Mouse (Mus musculus) liver, embryonic 14.5 days (tissue): ENCODE measurements at regions not wholly inside any gene's neighbourhood (a gene's known extent, or its start where the extent isn't known, plus 50 kb on each side); places are given as distances from the start of the nearest gene placed in this dataset.

Experiments
- ATAC-seq: fragments of 200-750 bp; cut with Nextera tagmentation; 2 replicates; pipeline ENCODE4 v1.8.0; 2017; ENCODE audit warnings: moderate number of reproducible peaks, mild to moderate bottlenecking, moderate library complexity; ENCODE audit not compliant: insufficient read depth
- DNase-seq, 3 experiments: peaks; one replicate each; pipeline ENCODE4 v3.0.0-alpha.2; 2012 to 2013; ENCODE audit warnings: low read depth in 3 of 3, low spot score in 3 of 3
- H3K27ac ChIP-seq: fragments of 300-500 bp; sonication (generic); 2 replicates; pipeline ENCODE4 v1.5.1; 2014; ENCODE audit warnings: moderate library complexity, mild to moderate bottlenecking, control low read depth, inconsistent platforms
- H3K27me3 ChIP-seq: fragments of 300-500 bp; sonication (generic); 2 replicates; pipeline ENCODE4 v1.6.1; 2014; ENCODE audit warnings: mild to moderate bottlenecking, low read length, moderate library complexity; ENCODE audit not compliant: control insufficient read depth, insufficient read depth
- H3K36me3 ChIP-seq: fragments of 300-500 bp; sonication (generic); replicated peaks from 2 replicates; pipeline ENCODE4 v1.6.1; 2014; ENCODE audit warnings: low read depth; ENCODE audit not compliant: control insufficient read depth, insufficient read depth
- H3K4me1 ChIP-seq, 2 experiments: fragments of 200-500 bp in 1 of 2; fragments of 300-500 bp in 1 of 2; sonication (generic) in 1 of 2; replicated peaks; 2 replicates each; pipeline ENCODE4 v1.6.1; 2012 to 2014; ENCODE audit warnings: antibody characterized with exemption in 1 of 2, inconsistent platforms in 1 of 2, low read length in 1 of 2; ENCODE audit not compliant: control insufficient read depth in 2 of 2, insufficient read depth in 2 of 2
- H3K4me2 ChIP-seq: fragments of 300-500 bp; sonication (generic); 2 replicates; pipeline ENCODE4 v1.6.1; 2014; ENCODE audit warnings: low read depth, mild to moderate bottlenecking, control low read depth, moderate library complexity
- H3K4me3 ChIP-seq, 2 experiments: fragments of 200-500 bp in 1 of 2; fragments of 300-500 bp in 1 of 2; sonication (generic) in 1 of 2; 2 replicates each; pipeline ENCODE4 v1.5.1; 2012 to 2014; ENCODE audit warnings: low read depth in 2 of 2, low read length in 2 of 2, mild to moderate bottlenecking in 2 of 2, control low read depth in 1 of 2, inconsistent platforms in 1 of 2, moderate library complexity in 1 of 2; ENCODE audit not compliant: insufficient read depth in 1 of 2
- H3K9ac ChIP-seq: fragments of 300-500 bp; sonication (generic); replicated peaks from 2 replicates; pipeline ENCODE4 v1.6.1; 2014; ENCODE audit warnings: mild to moderate bottlenecking, control low read depth, moderate library complexity
- H3K9me3 ChIP-seq: fragments of 300-500 bp; sonication (generic); 2 replicates; pipeline ENCODE4 v1.6.1; 2016; ENCODE audit warnings: low read length, mixed read lengths; ENCODE audit not compliant: control insufficient read depth
- CTCF ChIP-seq: IDR thresholded peaks from 2 replicates; pipeline ENCODE4 v1.5.1; 2016; ENCODE audit warnings: antibody characterized with exemption, low read depth, control low read depth
- EP300 ChIP-seq: IDR thresholded peaks from 2 replicates; pipeline ENCODE4 v1.6.1; 2016; ENCODE audit warnings: antibody characterized with exemption, low read depth
- WGBS: fragments of 180-500 bp; shearing (Covaris S2); extraction: QIAGEN DNeasy Blood & Tissue Kit; methylation state at CpG from one replicate; pipeline ENCODE4 v1.1.7; 2014; ENCODE audit not compliant: insufficient replicate concordance; 5-methylcytosine and 5-hydroxymethylcytosine counted together

DNA sequence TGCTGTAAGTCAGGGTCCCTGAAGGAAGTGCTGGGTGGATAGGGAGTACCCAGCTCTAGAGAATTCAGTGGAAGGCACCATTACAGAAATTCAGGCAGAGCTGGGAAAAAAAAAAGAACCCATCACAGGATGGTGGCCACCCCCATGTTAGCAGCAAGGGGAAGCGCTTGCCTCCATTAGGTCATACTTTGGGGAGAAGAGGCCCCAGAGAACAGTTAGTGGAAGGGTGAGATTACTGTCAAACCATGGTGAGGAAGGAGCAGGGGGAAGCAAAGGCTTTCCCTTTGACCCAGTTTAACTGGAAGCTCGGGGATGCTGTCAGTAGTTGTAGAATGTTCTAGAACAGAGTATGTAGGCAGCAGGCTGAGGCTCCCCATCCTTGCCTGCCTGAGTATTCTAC, 148.8 kb upstream of the Mrps10 start:
- no peaks in the 10 kb centered on the region for H3K27me3 ChIP-seq
- no peak overlapping the region for H3K27ac ChIP-seq
- H3K9me3 ChIP-seq, result no peaks in the 10 kb centered on the region
- H3K4me1 ChIP-seq, result no peaks in the 10 kb centered on the region
- WGBS, result 49% methylated on average over 2 of the region's 2 CpGs
- no peak for TF ChIP-seq EP300
- no peak for TF ChIP-seq CTCF
- H3K4me3 ChIP-seq, result no peak overlapping the region
- no peak overlapping the region for H3K4me2 ChIP-seq
- no peaks in the 10 kb centered on the region for H3K36me3 ChIP-seq
- ATAC-seq, result no peak
- DNase-seq, result no peak
- H3K9ac ChIP-seq, result no peak overlapping the region

DNA sequence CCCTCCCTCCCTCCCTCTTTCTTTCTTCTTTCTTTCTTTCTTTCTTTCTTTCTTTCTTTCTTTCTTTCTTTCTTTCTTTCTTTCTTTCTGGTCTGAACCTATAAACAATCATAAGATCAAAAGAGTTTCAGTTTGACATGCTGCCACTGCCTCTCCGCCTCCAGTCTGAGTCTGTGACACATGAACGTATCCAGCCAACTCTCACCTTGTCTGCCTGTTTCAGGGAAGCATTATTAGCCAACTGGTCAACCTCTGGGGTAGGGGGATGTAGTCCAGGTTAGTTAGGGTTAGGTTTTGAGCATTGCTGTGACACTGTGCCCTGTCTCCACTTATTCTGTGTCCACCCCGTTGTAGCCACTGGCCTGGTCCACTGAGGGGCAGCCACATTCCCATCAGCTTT, 152.2 kb upstream of the Mrps10 start:
- H3K36me3 ChIP-seq, result no peaks in the 10 kb centered on the region
- 72% methylated on average over 3 of the region's 3 CpGs for WGBS
- no peak overlapping the region for H3K9ac ChIP-seq
- no peak for DNase-seq
- no peak for ATAC-seq
- no peaks in the 10 kb centered on the region for H3K27me3 ChIP-seq
- no peaks in the 10 kb centered on the region for H3K9me3 ChIP-seq
- no peak overlapping the region for H3K27ac ChIP-seq
- H3K4me1 ChIP-seq, result no peaks in the 10 kb centered on the region
- TF ChIP-seq EP300 (no peak), CTCF (no peak)
- no peak overlapping the region for H3K4me2 ChIP-seq
- H3K4me3 ChIP-seq, result no peak overlapping the region

DNA sequence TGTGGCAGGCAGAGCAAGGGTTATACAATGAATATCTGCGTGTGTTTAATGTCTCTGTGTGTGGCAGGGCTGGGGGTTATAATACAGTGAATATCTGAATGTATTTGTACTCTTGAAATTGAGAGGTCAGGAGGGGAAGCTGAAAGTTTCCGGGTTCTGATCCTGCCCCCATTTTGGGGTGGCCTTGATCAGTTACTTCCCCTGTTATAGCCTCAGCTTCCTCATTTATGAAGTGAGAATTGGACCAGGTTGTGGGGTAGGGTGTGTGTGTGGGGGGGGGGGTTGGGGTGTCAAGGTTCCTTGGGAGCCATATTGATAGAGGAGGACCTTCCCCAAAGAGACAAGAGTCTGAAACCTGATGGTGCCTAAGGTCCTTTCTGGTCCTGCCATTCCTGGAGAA, 152.8 kb upstream of the Mrps10 start:
- ATAC-seq, result no peak
- Histone ChIP-seq H3K4me3 (no peak overlapping the region), H3K27ac (no peak overlapping the region), H3K9ac (no peak overlapping the region), H3K9me3 (no peaks in the 10 kb centered on the region), H3K27me3 (no peaks in the 10 kb centered on the region), H3K4me2 (no peak overlapping the region), H3K36me3 (no peaks in the 10 kb centered on the region), H3K4me1 (no peaks in the 10 kb centered on the region)
- TF ChIP-seq EP300 (no peak), CTCF (no peak)
- no peak for DNase-seq
- 42% methylated on average over 2 of the region's 2 CpGs for WGBS

DNA sequence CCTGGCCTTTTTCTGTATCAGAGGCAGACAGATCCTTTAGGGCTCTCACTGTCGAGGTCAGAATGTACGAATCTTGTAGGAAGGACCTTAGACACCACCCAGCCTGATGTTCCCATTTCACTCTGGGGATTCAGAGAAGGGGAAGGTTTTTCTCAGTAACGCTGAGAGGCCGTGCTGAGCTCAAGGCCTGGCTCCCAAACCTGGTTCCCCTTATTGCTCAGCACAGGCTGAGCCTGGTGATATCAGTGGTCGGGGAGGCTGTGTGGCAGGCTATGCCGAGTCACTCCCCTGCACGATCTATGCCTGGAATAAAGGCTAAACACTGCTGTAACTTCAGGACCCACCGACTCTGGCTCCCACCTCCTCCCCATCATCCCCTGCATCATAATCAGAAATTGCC, 154.6 kb upstream of the Mrps10 start:
- ATAC-seq (no peak), DNase-seq (no peak)
- Histone ChIP-seq H3K4me2 (no peak overlapping the region), H3K27me3 (no peaks in the 10 kb centered on the region), H3K9ac (no peak overlapping the region), H3K4me1 (no peaks in the 10 kb centered on the region), H3K27ac (no peak overlapping the region), H3K4me3 (no peak overlapping the region), H3K9me3 (no peaks in the 10 kb centered on the region), H3K36me3 (no peaks in the 10 kb centered on the region)
- 16% methylated on average over 8 of the region's 8 CpGs for WGBS
- TF ChIP-seq CTCF, result no peak
- TF ChIP-seq EP300, result no peak

DNA sequence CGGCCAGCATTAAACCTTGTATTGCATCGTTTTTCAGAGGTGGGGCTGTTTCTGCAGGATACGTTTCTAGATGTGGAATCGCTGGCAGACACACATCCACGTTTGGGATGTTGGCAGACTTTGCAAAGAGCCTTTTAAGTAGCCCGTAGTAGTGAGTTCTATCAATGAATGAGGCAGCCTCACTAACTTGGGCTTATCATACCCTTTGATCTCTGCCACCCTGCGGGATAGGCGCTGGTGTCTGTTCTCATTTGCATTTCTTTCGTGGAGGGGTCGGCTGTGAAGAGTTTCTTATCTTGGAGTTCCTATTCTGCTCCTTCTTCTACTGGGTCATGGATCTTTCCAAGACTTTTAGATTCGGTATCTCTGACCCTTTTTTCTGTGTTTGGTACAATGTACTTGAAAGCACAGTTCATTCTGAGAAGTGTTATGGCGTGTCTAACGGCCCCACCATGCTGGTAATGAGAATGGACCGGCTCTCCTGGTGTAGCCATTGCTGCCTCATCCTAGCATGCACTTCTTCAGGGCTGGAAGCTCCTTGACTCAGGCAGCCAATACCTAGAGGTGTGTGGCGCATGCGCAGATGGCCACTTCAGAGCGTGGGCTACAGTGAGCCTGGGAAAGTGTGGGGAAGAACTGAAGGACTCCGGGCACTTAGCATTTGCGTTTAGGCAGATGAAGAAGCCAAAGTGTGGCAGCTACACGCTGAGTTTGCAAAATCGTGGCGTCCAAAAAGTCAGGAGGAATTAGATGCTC, 158.1 kb upstream of the Mrps10 start:
- Histone ChIP-seq H3K27me3 (no peaks in the 10 kb centered on the region), H3K36me3 (no peaks in the 10 kb centered on the region), H3K9me3 (no peaks in the 10 kb centered on the region), H3K4me3 (no peak overlapping the region), H3K4me1 (no peaks in the 10 kb centered on the region; a peak in 1 of 4 replicates), H3K4me2 (no peak overlapping the region), H3K27ac (no peak overlapping the region), H3K9ac (no peak overlapping the region)
- no peak for DNase-seq
- ATAC-seq, result no peak
- 55% methylated on average over 22 of the region's 22 CpGs for WGBS
- TF ChIP-seq CTCF (no peak), EP300 (no peak)
